Mouse (Mus musculus) liver, embryonic 14.5 days (tissue): ENCODE data around the gene Papln.

Source experiments
- CTCF ChIP-seq: IDR thresholded peaks from 2 replicates; pipeline ENCODE4 v1.5.1; 2016; ENCODE audit warnings: antibody characterized with exemption, low read depth, control low read depth
- EP300 ChIP-seq: IDR thresholded peaks from 2 replicates; pipeline ENCODE4 v1.6.1; 2016; ENCODE audit warnings: antibody characterized with exemption, low read depth

GRCm38 (mm10) chr12:83762706-83763105, 728 bp upstream of the Papln start:
- TF ChIP-seq CTCF (no peak), EP300 (no peak)
